Mouse (Mus musculus): ENCODE measurements at regions not wholly inside any gene's neighbourhood (a gene's known extent, or its start where the extent isn't known, plus 50 kb on each side); places are given as distances from the start of the nearest gene placed in this dataset.

- DNase-seq (ENCODE audit: low spot score): no peak
Measured at GRCm38 (mm10) chr12:70766319-70766718, 59.0 kb upstream of the Frmd6 start.

- no peak for DNase-seq (ENCODE audit: low spot score)
Measured at GRCm38 (mm10) chr12:70767959-70768358, 57.4 kb upstream of the Frmd6 start.

GRCm38 (mm10) chr12:70768745-70769144 is 56.6 kb upstream of the Frmd6 start:
- no peak for DNase-seq (ENCODE audit: low spot score)

GRCm38 (mm10) chr12:70769538-70770176 is 55.7 kb upstream of the Frmd6 start:
- DNase-seq (ENCODE audit: low spot score): no peak

DNA sequence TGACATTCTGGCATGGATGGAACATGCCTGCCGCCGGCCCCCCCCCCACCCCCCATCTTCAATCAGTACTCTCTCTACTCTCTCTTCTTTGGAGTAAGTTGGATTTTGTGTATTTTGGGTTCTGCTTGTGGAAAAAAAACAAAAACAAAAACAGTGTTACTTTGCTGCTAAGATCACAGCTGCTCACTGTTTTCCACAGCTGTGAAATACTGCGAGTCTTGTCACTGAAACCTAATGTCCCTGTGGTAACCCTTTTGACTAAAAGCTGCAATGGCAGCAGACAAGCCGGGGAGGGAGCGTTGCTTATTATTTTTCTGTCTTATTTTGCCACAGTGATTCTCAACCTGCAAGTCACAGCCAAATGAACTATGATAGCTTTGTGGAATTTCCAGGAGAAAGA is 51.3 kb upstream of the Frmd6 start:
- DNase-seq (ENCODE audit: low spot score): no peak

DNA sequence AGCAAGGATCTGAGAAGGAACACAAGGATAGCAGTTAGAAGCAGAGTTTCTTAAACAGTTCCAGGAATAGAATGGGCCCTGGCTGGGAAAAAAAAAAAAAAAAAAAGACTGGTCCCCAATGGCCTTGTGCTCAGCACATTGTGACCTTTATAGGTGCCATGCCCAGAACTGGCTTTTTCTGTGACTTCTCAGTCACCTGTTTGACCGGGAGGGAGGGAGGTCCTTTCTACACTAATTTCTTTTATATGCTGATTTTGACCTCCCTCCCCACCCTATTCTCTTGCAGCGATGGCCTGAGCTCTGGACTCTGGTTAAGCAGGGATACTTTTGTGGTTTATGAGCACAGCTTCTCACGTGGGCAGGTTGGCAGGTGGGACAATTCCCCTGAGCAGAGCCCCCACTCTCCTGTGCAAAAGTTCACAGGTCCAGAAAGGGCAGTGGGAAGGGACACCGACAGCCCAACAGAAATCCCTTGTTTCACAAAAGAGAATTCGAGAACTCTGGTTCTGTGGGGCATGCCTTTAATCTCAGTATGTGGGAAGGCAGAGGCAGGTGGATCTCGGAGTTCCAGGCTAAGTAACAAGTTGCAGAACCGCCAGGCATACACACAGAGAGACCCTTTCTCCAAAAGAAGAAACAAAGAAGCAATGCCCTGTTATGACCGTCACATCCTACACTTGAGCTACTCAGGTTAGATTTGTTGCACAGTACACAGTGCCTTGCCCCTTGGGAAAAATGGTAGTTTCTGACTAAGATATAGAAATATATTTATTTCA is 50.3 kb upstream of the Frmd6 start:
- DNase-seq (ENCODE audit: low spot score): no peak

Data from ovary, postnatal 14 days (tissue).